Mouse (Mus musculus) layer of hippocampus, adult 9-10 months (tissue): ENCODE results near the gene Pum2.

Source experiments
- DNase-seq: peaks from one replicate; pipeline ENCODE4 v3.0.0; 2022; ENCODE audit warnings: low spot score

Pum2 gene

GRCm38 (mm10) chr12:8761058-8761457 is 87.1 kb downstream of the Pum2 start:
- no peak for DNase-seq

GRCm38 (mm10) chr12:8762667-8763066 is 88.7 kb downstream of the Pum2 start:
- DNase-seq, result no peak

- DNase-seq, result no peak
Observed at GRCm38 (mm10) chr12:8764221-8764930, 90.4 kb downstream of the Pum2 start.

- no peak for DNase-seq
Observed at GRCm38 (mm10) chr12:8770946-8771843, 97.3 kb downstream of the Pum2 start, which contains the start of gene Sdc1. Sdc1 (plus strand) TSS chr12:8771323.

GRCm38 (mm10) chr12:8771844-8772380 is 98.0 kb downstream of the Pum2 start:
- no peak for DNase-seq

- no peak for DNase-seq
Observed at GRCm38 (mm10) chr12:8772451-8773143, 98.7 kb downstream of the Pum2 start.

GRCm38 (mm10) chr12:8773336-8773735 is 99.4 kb downstream of the Pum2 start:
- no peak for DNase-seq

GRCm38 (mm10) chr12:8774183-8774582 is 100.2 kb downstream of the Pum2 start:
- no peak for DNase-seq

- no peak for DNase-seq
Observed at GRCm38 (mm10) chr12:8776206-8776605, 102.3 kb downstream of the Pum2 start.

GRCm38 (mm10) chr12:8776741-8777140 is 102.8 kb downstream of the Pum2 start:
- no peak for DNase-seq

GRCm38 (mm10) chr12:8778106-8778505 is 104.2 kb downstream of the Pum2 start:
- DNase-seq, result no peak

- DNase-seq, result no peak
Observed at GRCm38 (mm10) chr12:8779851-8780250, 105.9 kb downstream of the Pum2 start.

- no peak for DNase-seq
Observed at GRCm38 (mm10) chr12:8781121-8781520, 107.2 kb downstream of the Pum2 start.

- no peak for DNase-seq
Observed at GRCm38 (mm10) chr12:8781681-8782378, 107.9 kb downstream of the Pum2 start.

GRCm38 (mm10) chr12:8782565-8782964 is 108.6 kb downstream of the Pum2 start:
- DNase-seq, result no peak

GRCm38 (mm10) chr12:8784189-8784588 is 110.3 kb downstream of the Pum2 start:
- DNase-seq, result no peak

GRCm38 (mm10) chr12:8786476-8786875 is 112.5 kb downstream of the Pum2 start:
- no peak for DNase-seq

- DNase-seq, result no peak
Observed at GRCm38 (mm10) chr12:8786984-8787730, 113.2 kb downstream of the Pum2 start.

GRCm38 (mm10) chr12:8788469-8788868 is 114.5 kb downstream of the Pum2 start:
- no peak for DNase-seq

GRCm38 (mm10) chr12:8790615-8791014 is 116.7 kb downstream of the Pum2 start:
- no peak for DNase-seq
